In genomic region chr13:34130226-34130731, GRCm38 (mm10) we compare ENCODE assay signal across 8 mouse cellular contexts. TPM values are rescaled to one million over a fixed set of nuclear protein-coding genes. Genes with fewer than 3 reads are reported as not detected.
DNase-seq lines count a peak whose midpoint lies in the region; ATAC-seq lines count a peak whose summit lies in the region.

Tubb2b (minus strand) TSS chr13:34130466.

- no peaks in the 10 kb centered on the region for H3K36me3 ChIP-seq in embryonic facial prominence, embryonic 12.5 days
- peaks cover 4% of the 10 kb centered on the region; the same call in 1 of the 2 replicates for H3K36me3 ChIP-seq in heart, embryonic 15.5 days
- no peaks in the 10 kb centered on the region for H3K36me3 ChIP-seq in liver, embryonic 16.5 days (ENCODE audit: control insufficient read depth, insufficient read depth)
- H3K36me3 ChIP-seq in neural tube, embryonic 13.5 days: peaks cover 20% of the 10 kb centered on the region

- no peaks in the 10 kb centered on the region for H3K9me3 ChIP-seq in embryonic facial prominence, embryonic 12.5 days
- H3K9me3 ChIP-seq in heart, embryonic 15.5 days (replicated peaks): no peaks in the 10 kb centered on the region
- no peaks in the 10 kb centered on the region for H3K9me3 ChIP-seq in liver, embryonic 16.5 days (replicated peaks; ENCODE audit: control insufficient read depth, low read length)
- H3K9me3 ChIP-seq in neural tube, embryonic 13.5 days: no peaks in the 10 kb centered on the region

- peak within 1 kb of the TSS; percentile 78 for H3K4me2 ChIP-seq in embryonic facial prominence, embryonic 12.5 days (replicated peaks)
- H3K4me2 ChIP-seq in heart, embryonic 15.5 days: peak within 1 kb of the TSS; percentile 75
- peak within 1 kb of the TSS; percentile 77 for H3K4me2 ChIP-seq in liver, embryonic 16.5 days (ENCODE audit: low read depth, low read length)
- peak within 1 kb of the TSS; percentile 89 for H3K4me2 ChIP-seq in neural tube, embryonic 13.5 days

- DNase-seq in B cell, adult 2 months: peak; percentile 57 to 60
- peak; percentile 75 for DNase-seq in MEL-GATA-1-ER (ENCODE audit: extremely low read depth, low read depth)
- DNase-seq in kidney, postnatal 4 days: peak; percentile 84 to 91
- DNase-seq in yolk sac, embryonic 10.5 days (ENCODE audit: low spot score): peak; percentile 88

- 1% methylated on average over 26 of the region's 26 CpGs for WGBS in embryonic facial prominence, embryonic 12.5 days
- WGBS in heart, embryonic 15.5 days: 0% methylated on average over 26 of the region's 26 CpGs
- under 1% methylated on average over 26 of the region's 26 CpGs for WGBS in liver, embryonic 16.5 days (ENCODE audit: insufficient replicate concordance)
- 0% methylated on average over 26 of the region's 26 CpGs for WGBS in neural tube, embryonic 13.5 days

- H3K9ac ChIP-seq in embryonic facial prominence, embryonic 12.5 days: peak within 1 kb of the TSS; percentile 62
- H3K9ac ChIP-seq in heart, embryonic 15.5 days: peak within 1 kb of the TSS; percentile 66
- peak within 1 kb of the TSS; percentile 34 for H3K9ac ChIP-seq in liver, embryonic 16.5 days (ENCODE audit: low read depth, low read length)
- peak within 1 kb of the TSS; percentile 100 for H3K9ac ChIP-seq in neural tube, embryonic 13.5 days

- no peaks in the 10 kb centered on the region for H3K27me3 ChIP-seq in embryonic facial prominence, embryonic 12.5 days
- H3K27me3 ChIP-seq in heart, embryonic 15.5 days: peaks cover 3% of the 10 kb centered on the region; the same call in 1 of the 2 replicates
- H3K27me3 ChIP-seq in liver, embryonic 16.5 days (ENCODE audit: control insufficient read depth, insufficient read depth, low read depth, low read length): peaks cover 60% of the 10 kb centered on the region
- H3K27me3 ChIP-seq in neural tube, embryonic 13.5 days: no peaks in the 10 kb centered on the region

- H3K27ac ChIP-seq in embryonic facial prominence, embryonic 12.5 days: peak within 1 kb of the TSS; percentile 94
- peak within 1 kb of the TSS; percentile 88 for H3K27ac ChIP-seq in heart, embryonic 15.5 days
- H3K27ac ChIP-seq in liver, embryonic 16.5 days (ENCODE audit: low read length): no peak within 1 kb of the TSS
- H3K27ac ChIP-seq in neural tube, embryonic 13.5 days (replicated peaks): peak within 1 kb of the TSS; percentile 100

- H3K4me1 ChIP-seq in embryonic facial prominence, embryonic 12.5 days: peaks cover 41% of the 10 kb centered on the region
- peaks cover 41% of the 10 kb centered on the region for H3K4me1 ChIP-seq in heart, embryonic 15.5 days (replicated peaks)
- peaks cover 22% of the 10 kb centered on the region for H3K4me1 ChIP-seq in liver, embryonic 16.5 days (ENCODE audit: control insufficient read depth, low read depth, low read length)
- H3K4me1 ChIP-seq in neural tube, embryonic 13.5 days (replicated peaks): peaks cover 42% of the 10 kb centered on the region

- ATAC-seq in embryonic facial prominence, embryonic 12.5 days (ENCODE audit: insufficient number of reproducible peaks, insufficient read depth, low FRiP score, low TSS enrichment): peak; percentile 92
- peak; percentile 91 for ATAC-seq in heart, embryonic 15.5 days (replicated peaks; ENCODE audit: insufficient number of reproducible peaks, insufficient read depth, low FRiP score, low read depth)
- ATAC-seq in liver, embryonic 16.5 days (ENCODE audit: low read depth): peak; percentile 54
- ATAC-seq in neural tube, embryonic 13.5 days (ENCODE audit: low read depth): peak; percentile 94

- H3K4me3 ChIP-seq in embryonic facial prominence, embryonic 12.5 days: peak within 1 kb of the TSS; percentile 63
- peak within 1 kb of the TSS; percentile 72 for H3K4me3 ChIP-seq in heart, embryonic 15.5 days
- H3K4me3 ChIP-seq in liver, embryonic 16.5 days (ENCODE audit: low read depth, low read length): peak within 1 kb of the TSS; percentile 57
- peak within 1 kb of the TSS; percentile 95 for H3K4me3 ChIP-seq in neural tube, embryonic 13.5 days

RNA-seq across cellular contexts. Expression of gene Tubb2b, which starts in this region (rescaled TPM):
- polyA plus RNA-seq in embryonic facial prominence, embryonic 12.5 days (2016; fragmentation: Nextera tagmentation; extraction: Ambion mirVana): 66.5 and 77.7 TPM in 2 replicates
- polyA plus RNA-seq in heart, embryonic 15.5 days (2015; fragmentation: Nextera tagmentation; extraction: Ambion mirVana): 36.0 and 42.3 TPM in 2 replicates
- polyA plus RNA-seq in liver, embryonic 16.5 days (2015; fragmentation: Nextera tagmentation; extraction: Ambion mirVana): 0.68 and 1.0 TPM in 2 replicates
- polyA plus RNA-seq in neural tube, embryonic 13.5 days (2015; fragmentation: Nextera tagmentation; extraction: Ambion mirVana): 644 and 732 TPM in 2 replicates

Comparison
In these comparisons a context has a peak if more than half of its experiments do, and no peak if none do; other contexts are left out.
1. RNA of gene Tubb2b (polyA plus RNA-seq): 644 to 732 TPM in neural tube, embryonic 13.5 days, 66.5 to 77.7 TPM in embryonic facial prominence, embryonic 12.5 days and 36.0 to 42.3 TPM in heart, embryonic 15.5 days; 0.68 to 1.0 TPM in liver, embryonic 16.5 days; every median in the first group is over 10 times any median in the second.
2. H3K9ac ChIP-seq: peak in every context shown above with its lines; median percentile 100 in neural tube, embryonic 13.5 days; 66 in heart, embryonic 15.5 days; 62 in embryonic facial prominence, embryonic 12.5 days; 34 in liver, embryonic 16.5 days.
3. Peak in every context shown above with its lines, with median percentiles within 50 percentile points of each other: DNase-seq, ATAC-seq, H3K4me2 ChIP-seq and H3K4me3 ChIP-seq.